Mouse (Mus musculus): Measurements from ENCODE around the gene Wfdc6a. TPM values are rescaled to one million over a fixed set of nuclear protein-coding genes. Genes with fewer than 3 reads are reported as not detected.

The Wfdc6a gene
- total RNA-seq, 2 experiments from 2014 or later: 0.71 to 1.9 TPM

DNA sequence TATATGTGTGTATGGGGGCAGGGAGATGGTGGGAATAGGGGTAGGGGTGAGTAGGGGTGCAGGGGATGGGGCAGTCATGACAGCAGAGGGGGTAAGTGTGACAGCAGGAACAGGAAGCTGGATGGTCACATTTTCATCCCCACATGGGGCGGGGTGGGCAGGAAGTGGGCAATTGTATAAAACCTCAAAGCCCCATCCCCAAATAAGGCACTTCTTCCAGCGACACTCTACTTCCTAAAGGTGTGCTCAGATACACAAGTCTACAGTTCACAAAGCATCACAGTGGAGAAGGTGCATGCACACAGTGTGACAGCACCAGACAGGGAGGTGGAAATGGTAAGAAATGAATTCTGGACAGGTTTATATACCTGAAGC is 34.4 kb downstream of the Wfdc6a start:
- no peak for DNase-seq (ENCODE audit: low spot score in 2 of 2)

DNA sequence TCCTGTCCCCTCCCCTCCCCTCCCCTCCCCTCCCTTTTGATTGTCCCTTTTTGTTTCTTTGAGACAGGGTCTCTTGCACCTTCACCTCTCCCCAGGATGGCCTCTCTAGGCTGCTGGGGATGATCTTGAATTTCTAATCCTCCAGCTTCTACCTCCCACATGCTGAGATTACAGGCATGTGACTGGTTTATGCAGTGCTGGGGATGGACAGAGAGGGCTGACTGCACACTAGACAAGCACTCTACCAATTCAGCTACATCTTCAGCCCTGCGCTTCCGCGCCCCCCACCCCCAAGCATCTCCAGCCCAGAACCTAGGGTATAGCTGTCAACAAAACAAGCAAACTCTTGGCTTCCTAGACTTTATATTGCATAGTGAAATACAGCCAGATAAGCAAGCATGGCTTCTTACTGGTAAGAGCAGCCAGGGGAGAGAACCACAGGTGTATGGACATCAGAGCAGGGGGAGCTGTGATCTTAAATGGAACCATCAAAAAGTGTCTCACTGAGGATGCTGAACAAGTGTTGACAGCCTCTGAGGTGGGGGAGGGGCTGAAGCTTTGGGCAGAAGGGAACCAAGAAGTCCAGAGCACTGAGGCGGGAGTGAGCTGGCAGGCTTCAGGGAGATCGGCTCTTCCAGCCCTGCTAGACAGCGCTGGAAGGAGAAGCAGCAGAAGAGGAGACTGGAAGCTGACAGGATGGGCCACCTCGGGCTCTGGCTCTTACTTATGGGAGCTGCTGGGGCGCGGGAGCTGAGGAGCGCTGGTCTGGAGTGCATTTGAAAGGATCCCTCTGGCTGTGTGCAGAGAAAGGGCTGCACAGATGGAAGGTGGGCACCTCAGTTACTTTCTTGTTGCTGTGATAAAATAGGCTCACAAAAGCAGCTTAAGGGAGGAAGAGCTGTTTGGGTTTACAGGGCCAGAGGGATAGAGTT is 35.0 kb downstream of the Wfdc6a start:
- DNase-seq (ENCODE audit: low spot score in 2 of 2): no peak

- no peak for DNase-seq (ENCODE audit: low spot score in 2 of 2)
These were observed 35.9 kb downstream of the Wfdc6a start for GRCm38 (mm10) chr2:164549338-164549737.

GRCm38 (mm10) chr2:164544454-164545097 is 40.7 kb downstream of the Wfdc6a start:
- DNase-seq (ENCODE audit: low spot score in 2 of 2): no peak

- no peak for DNase-seq (ENCODE audit: low spot score in 2 of 2)
These were observed 41.5 kb downstream of the Wfdc6a start for GRCm38 (mm10) chr2:164543745-164544144.

DNA sequence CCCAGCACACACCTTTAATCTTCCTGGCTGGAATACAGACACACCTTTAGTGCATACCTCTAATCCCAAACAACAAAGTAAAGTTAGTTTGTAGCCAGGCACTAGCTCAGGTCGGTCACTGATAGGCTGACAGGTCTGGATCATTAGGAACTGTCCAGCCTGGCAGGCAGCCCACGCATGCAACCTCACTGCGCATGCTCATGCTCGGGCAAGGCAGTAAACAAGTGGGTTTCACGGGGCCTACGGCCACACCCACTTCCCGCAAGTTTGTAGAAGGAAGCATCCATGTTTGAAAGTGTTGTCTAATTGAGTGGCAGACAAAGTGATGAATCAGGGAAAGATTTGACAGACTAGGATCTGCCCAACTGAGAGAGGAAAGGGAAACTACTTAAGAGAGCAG is 42.6 kb downstream of the Wfdc6a start:
- DNase-seq (ENCODE audit: low spot score in 2 of 2): no peak

GRCm38 (mm10) chr2:164542132-164542531 is 43.1 kb downstream of the Wfdc6a start:
- DNase-seq (ENCODE audit: low spot score in 2 of 2): no peak

- DNase-seq (ENCODE audit: low spot score in 2 of 2): no peak
These were observed 44.4 kb downstream of the Wfdc6a start for GRCm38 (mm10) chr2:164540652-164541427.

DNA sequence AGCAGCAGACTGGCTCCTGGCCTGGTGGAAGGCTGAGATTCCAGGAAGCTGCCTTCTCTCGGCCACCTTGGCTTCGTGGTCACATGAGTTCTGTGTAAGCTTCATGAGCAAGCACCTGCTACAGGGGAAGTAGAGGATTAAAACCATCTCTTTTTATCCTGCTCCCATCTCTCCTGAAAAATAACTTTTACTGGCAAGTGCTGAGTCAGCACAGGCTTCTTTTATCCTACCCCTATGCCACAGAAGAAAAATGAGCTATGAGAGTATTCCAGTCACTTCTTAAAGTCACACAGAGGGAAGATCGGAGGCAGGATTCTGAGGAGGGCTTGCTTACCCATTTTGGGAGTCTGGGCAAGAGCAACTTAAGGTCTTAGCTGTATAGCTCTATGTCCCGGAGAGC is 48.2 kb downstream of the Wfdc6a start:
- no peak for DNase-seq (ENCODE audit: low spot score in 2 of 2)

GRCm38 (mm10) chr2:164534315-164534714 is 50.9 kb downstream of the Wfdc6a start:
- DNase-seq (ENCODE audit: low spot score in 2 of 2): no peak

DNA sequence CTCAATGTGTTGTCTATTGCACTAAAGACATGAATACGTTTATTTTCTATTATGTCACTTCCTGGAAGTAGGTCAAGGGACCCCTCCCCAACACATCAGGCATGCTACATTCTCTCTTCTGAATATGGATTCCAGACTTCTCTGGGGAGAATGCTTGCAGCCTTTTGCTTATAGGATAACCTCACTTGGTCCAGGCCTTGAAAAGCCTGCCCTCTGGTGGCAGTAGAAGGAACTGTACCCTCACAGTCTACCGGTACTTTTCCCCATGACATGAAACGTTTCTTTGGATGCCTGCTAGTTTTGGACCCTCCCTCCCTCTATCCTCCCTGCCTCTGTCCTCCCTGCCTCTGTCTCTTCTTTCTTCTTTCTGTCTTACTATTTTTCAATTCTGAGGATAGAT is 54.1 kb downstream of the Wfdc6a start:
- peak; percentile 73 to 75 for DNase-seq (ENCODE audit: low spot score in 2 of 2)

Other genes starting within 250 kb of the Wfdc6a start
- gene Slpi, start 196.4 kb downstream of the Wfdc6a start, total RNA-seq (2021): 1 to 10 TPM; 1.2 to 2.0 TPM
- under 1 TPM; 0.41 to 0.91 TPM for gene Rbpjl, start 182.3 kb downstream of the Wfdc6a start, total RNA-seq (2021)
- 10 to 100 TPM; 21.2 to 21.6 TPM for gene Matn4, start 180.3 kb downstream of the Wfdc6a start, total RNA-seq (2021)
- gene Sdc4, start 141.6 kb downstream of the Wfdc6a start, total RNA-seq (2021): 100 to 1,000 TPM; 117 to 137 TPM
- 10 to 100 TPM; 39.1 to 44.7 TPM for gene Sys1, start 128.5 kb downstream of the Wfdc6a start, total RNA-seq (2021)
- gene Gm20458, start 124.5 kb downstream of the Wfdc6a start, total RNA-seq (2021): 10 to 100 TPM; 12.7 to 18.8 TPM
- gene Trp53tg5, start 111.7 kb downstream of the Wfdc6a start, total RNA-seq (2021): not detected
- gene Dbndd2, start 99.3 kb downstream of the Wfdc6a start, total RNA-seq (2021): 10 to 100 TPM; 87.6 to 88.0 TPM
- gene Pigt, start 87.9 kb downstream of the Wfdc6a start, total RNA-seq (2021): 10 to 100 TPM; 95.2 to 96.5 TPM
- 1 to 10 TPM in 1 of 2 experiments, not detected in 1; 5.6 TPM for gene Wfdc2, start 23.0 kb downstream of the Wfdc6a start, total RNA-seq (2021)
- gene Spint3, start 12.0 kb downstream of the Wfdc6a start, total RNA-seq (2021): not detected
- gene Eppin, start 8.1 kb upstream of the Wfdc6a start, total RNA-seq (2021): not detected
- gene Wfdc6b, start 28.1 kb upstream of the Wfdc6a start, total RNA-seq (2021): not detected
- not detected for gene Wfdc8, start 28.2 kb upstream of the Wfdc6a start, total RNA-seq (2021)
- gene Wfdc16, start 53.3 kb upstream of the Wfdc6a start, total RNA-seq (2021): not detected
- gene Wfdc10, start 70.6 kb upstream of the Wfdc6a start, total RNA-seq (2021): not detected
- not detected for gene Wfdc9, start 71.1 kb upstream of the Wfdc6a start, total RNA-seq (2021)
- not detected for gene Wfdc11, start 88.6 kb upstream of the Wfdc6a start, total RNA-seq (2021)
- not detected for gene Wfdc13, start 99.7 kb upstream of the Wfdc6a start, total RNA-seq (2021)
- not detected for gene Spint4, start 113.1 kb upstream of the Wfdc6a start, total RNA-seq (2021)
- gene Spint5, start 129.9 kb upstream of the Wfdc6a start, total RNA-seq (2021): not detected
- 1 to 10 TPM; 1.5 TPM for gene Wfdc3, start 160.5 kb upstream of the Wfdc6a start, total RNA-seq (2021)
- 10 to 100 TPM; 34.1 to 37.2 TPM for gene Dnttip1, start 160.5 kb upstream of the Wfdc6a start, total RNA-seq (2021)
- gene Ube2c, start 184.5 kb upstream of the Wfdc6a start, total RNA-seq (2021): 1 to 10 TPM; 2.9 to 4.0 TPM
- not detected for gene Tnnc2, start 194.5 kb upstream of the Wfdc6a start, total RNA-seq (2021)
- 10 to 100 TPM; 33.3 to 39.8 TPM for gene Snx21, start 200.4 kb upstream of the Wfdc6a start, total RNA-seq (2021)
- 10 to 100 TPM; 26.4 to 28.1 TPM for gene Acot8, start 219.4 kb upstream of the Wfdc6a start, total RNA-seq (2021)
- gene Zswim3, start 219.7 kb upstream of the Wfdc6a start, total RNA-seq (2021): 1 to 10 TPM; 6.0 to 8.3 TPM
- 10 to 100 TPM; 18.1 to 18.2 TPM for gene Zswim1, start 237.2 kb upstream of the Wfdc6a start, total RNA-seq (2021)
- gene Spata25, start 243.1 kb upstream of the Wfdc6a start, total RNA-seq (2021): under 1 TPM in 1 of 2 experiments, not detected in 1; 0.67 TPM
- 10 to 100 TPM; 87.7 to 89.6 TPM for gene Ctsa, start 247.4 kb upstream of the Wfdc6a start, total RNA-seq (2021)
- gene Neurl2, start 248.0 kb upstream of the Wfdc6a start, total RNA-seq (2021): 1 to 10 TPM; 3.9 to 4.1 TPM